Mouse (Mus musculus) lung, postnatal 0 days (tissue): ENCODE data around the gene Rxylt1. TPM values are rescaled to one million over a fixed set of nuclear protein-coding genes. Genes with fewer than 3 reads are reported as not detected.
A peak's percentile ranks its signal among the peaks of the same experiment; 100 is the strongest.

ENCODE experiments used
- ATAC-seq: fragments of 200-750 bp; cut with Nextera tagmentation; 2 replicates; pipeline ENCODE4 v1.8.0; 2017; ENCODE audit warnings: moderate library complexity
- DNase-seq: peaks from one replicate; pipeline ENCODE4 v3.0.0-alpha.2; 2016; ENCODE audit warnings: low spot score
- H3K27ac ChIP-seq: fragments of 300-500 bp; sonication (generic); 2 replicates; pipeline ENCODE4 v1.5.1; 2014; ENCODE audit warnings: antibody characterized with exemption, mild to moderate bottlenecking, low read length, mixed read lengths
- H3K27me3 ChIP-seq: fragments of 300-500 bp; sonication (generic); replicated peaks from 2 replicates; pipeline ENCODE4 v1.6.1; 2014; ENCODE audit warnings: low read length, mixed read lengths; ENCODE audit not compliant: insufficient read depth
- H3K36me3 ChIP-seq: fragments of 300-500 bp; sonication (generic); 2 replicates; pipeline ENCODE4 v1.6.1; 2014; ENCODE audit warnings: low read length, mixed read lengths; ENCODE audit not compliant: insufficient read depth
- H3K4me1 ChIP-seq: fragments of 300-500 bp; sonication (generic); 2 replicates; pipeline ENCODE4 v1.6.1; 2014; ENCODE audit warnings: antibody characterized with exemption, low read depth, low read length, mixed read lengths; ENCODE audit not compliant: insufficient read depth
- H3K4me2 ChIP-seq: fragments of 300-500 bp; sonication (generic); replicated peaks from 2 replicates; pipeline ENCODE4 v1.6.1; 2014; ENCODE audit warnings: low read depth, mild to moderate bottlenecking, low read length, moderate library complexity, mixed read lengths
- H3K4me3 ChIP-seq: fragments of 300-500 bp; sonication (generic); 2 replicates; pipeline ENCODE4 v1.5.1; 2014; ENCODE audit warnings: low read depth, low read length
- H3K9ac ChIP-seq: fragments of 300-500 bp; sonication (generic); replicated peaks from 2 replicates; pipeline ENCODE4 v1.6.1; 2014; ENCODE audit warnings: low read depth, mild to moderate bottlenecking
- H3K9me3 ChIP-seq: fragments of 300-500 bp; sonication (generic); 2 replicates; pipeline ENCODE4 v1.6.1; 2016; ENCODE audit warnings: low read length, mixed read lengths
- CTCF ChIP-seq: IDR thresholded peaks from 2 replicates; pipeline ENCODE4 v1.5.1; 2016; ENCODE audit warnings: antibody characterized with exemption, mild to moderate bottlenecking
- EP300 ChIP-seq: IDR thresholded peaks from 2 replicates; pipeline ENCODE4 v1.6.1; 2016; ENCODE audit warnings: antibody characterized with exemption, mild to moderate bottlenecking, control low read depth
- WGBS: fragments of 180-500 bp; shearing (Covaris S2); extraction: QIAGEN DNeasy Blood & Tissue Kit; methylation state at CpG from one replicate; pipeline ENCODE4 v1.1.7; 2014; 5-methylcytosine and 5-hydroxymethylcytosine counted together
- polyA plus RNA-seq: library from polyadenylated mRNA; unstranded; fragments of >200 nt; fragmentation: Nextera tagmentation; extraction: Ambion mirVana; gene quantifications from 2 replicates; pipeline ENCODE4 v1.2.1, GENCODE M21; 2015

Rxylt1 gene
- polyA plus RNA-seq, 1 experiment from 2014 or later: 56.0 TPM

DNA sequence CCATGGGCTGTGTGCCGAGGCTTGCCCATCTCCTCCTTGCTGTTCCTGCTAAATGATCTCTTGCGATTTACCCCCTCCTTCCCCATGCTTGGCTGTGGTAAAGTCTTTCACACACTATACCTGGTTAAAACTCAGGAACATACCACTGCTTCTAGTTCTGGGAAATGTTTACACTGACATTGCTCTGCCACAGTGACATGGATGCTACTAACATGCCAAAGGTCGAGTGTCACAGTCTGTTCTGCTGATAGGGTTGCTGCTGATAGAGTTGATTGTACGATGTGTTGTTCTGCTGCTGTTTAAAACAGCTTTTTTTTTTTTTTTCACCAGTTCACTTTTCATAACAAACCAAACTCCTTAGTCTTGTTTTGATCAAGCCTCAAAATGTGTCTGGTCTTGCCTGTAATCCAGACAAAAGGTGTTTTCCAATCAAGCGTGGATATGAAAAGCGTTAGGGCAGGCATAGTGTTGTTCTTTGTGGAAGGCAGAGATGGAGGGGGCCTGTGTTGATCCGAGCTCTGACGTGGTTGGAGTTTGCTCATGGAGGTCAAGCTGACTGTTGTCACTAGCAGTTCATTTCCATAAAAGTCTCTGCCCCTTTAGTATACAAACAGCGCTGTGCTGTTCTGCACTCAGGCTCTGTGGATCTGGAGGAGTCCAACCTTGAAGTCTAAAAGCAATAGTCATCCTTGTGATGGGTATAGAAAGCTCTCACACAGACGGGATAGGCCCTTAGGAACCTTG is 8.9 kb upstream of the Rxylt1 start:
- Histone ChIP-seq H3K4me3 (no peak overlapping the region), H3K9ac (no peak overlapping the region), H3K9me3 (no peaks in the 10 kb centered on the region), H3K27me3 (no peaks in the 10 kb centered on the region), H3K4me2 (no peak overlapping the region), H3K27ac (peak overlapping the region; percentile 1; the same call in 1 of the 2 replicates), H3K36me3 (no peaks in the 10 kb centered on the region), H3K4me1 (no peaks in the 10 kb centered on the region)
- peak; percentile 91 for ATAC-seq
- no peak for TF ChIP-seq CTCF
- no peak for TF ChIP-seq EP300
- WGBS: 46% methylated on average over 10 of the region's 10 CpGs
- peak; percentile 85 for DNase-seq

DNA sequence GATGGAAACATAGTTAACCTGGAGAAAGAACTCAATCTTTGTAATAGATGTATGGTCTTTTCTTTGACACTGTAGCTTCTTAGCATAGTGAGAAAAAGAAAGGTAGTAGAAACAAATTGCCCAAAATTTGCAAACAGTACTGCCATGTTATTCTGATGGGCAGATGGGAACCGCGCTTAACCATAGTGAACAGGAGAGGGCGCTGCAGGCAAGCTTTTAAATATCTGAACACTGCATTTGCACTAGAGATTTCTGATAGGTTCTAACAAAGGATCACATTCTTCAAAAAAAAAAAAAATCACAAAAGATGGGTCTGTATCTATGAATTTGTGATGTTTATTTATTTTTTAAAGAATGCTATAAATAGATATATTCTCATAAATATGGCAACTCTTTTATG is 8.2 kb upstream of the Rxylt1 start:
- Histone ChIP-seq H3K27ac (0 out of 2 replicates have a peak overlapping the region, but pooled peaks have one; percentile 1), H3K9ac (no peak overlapping the region), H3K4me2 (no peak overlapping the region), H3K27me3 (no peaks in the 10 kb centered on the region), H3K9me3 (no peaks in the 10 kb centered on the region), H3K4me1 (no peaks in the 10 kb centered on the region), H3K36me3 (no peaks in the 10 kb centered on the region), H3K4me3 (no peak overlapping the region)
- WGBS: 2% methylated on average over 3 of the region's 3 CpGs
- ATAC-seq (peak; percentile 71), DNase-seq (peak; percentile 82)
- TF ChIP-seq EP300 (no peak), CTCF (peak; percentile 85)

DNA sequence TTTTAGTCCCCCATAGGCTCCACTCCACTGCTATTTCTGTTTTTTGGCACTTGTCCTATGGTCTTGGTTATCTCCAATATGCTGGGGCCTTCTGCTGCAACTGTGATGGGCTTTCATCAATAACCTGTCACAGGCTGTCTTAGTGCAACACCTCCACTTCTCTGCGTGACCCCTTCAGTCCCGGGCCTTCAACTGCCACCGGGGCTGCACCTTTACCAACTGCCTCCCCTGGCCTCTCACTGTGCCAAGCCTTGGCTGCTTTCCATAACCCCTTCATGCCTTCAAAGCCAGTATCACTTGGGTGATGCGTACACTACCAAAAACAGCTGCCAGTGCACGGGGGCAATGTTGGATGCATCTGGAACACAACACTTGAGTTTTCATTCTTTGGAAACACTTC is 5.5 kb upstream of the Rxylt1 start:
- no peak for TF ChIP-seq CTCF
- TF ChIP-seq EP300: no peak
- Histone ChIP-seq H3K4me3 (no peak overlapping the region), H3K27ac (no peak overlapping the region), H3K27me3 (no peaks in the 10 kb centered on the region), H3K4me2 (no peak overlapping the region), H3K9me3 (no peaks in the 10 kb centered on the region), H3K9ac (no peak overlapping the region), H3K36me3 (no peaks in the 10 kb centered on the region), H3K4me1 (no peaks in the 10 kb centered on the region)
- no peak for DNase-seq
- 64% methylated on average over 5 of the region's 5 CpGs for WGBS
- no peak for ATAC-seq

GRCm38 (mm10) chr10:122096462-122096979 is 650 bp downstream of the Rxylt1 start:
- Histone ChIP-seq H3K4me2 (peak overlapping the region; percentile 94), H3K36me3 (no peaks in the 10 kb centered on the region), H3K9ac (peak overlapping the region; percentile 76), H3K27ac (peak overlapping the region; percentile 91), H3K9me3 (no peaks in the 10 kb centered on the region), H3K4me1 (0 out of 2 replicates have a peak, but pooled peaks cover 4% of the 10 kb centered on the region), H3K27me3 (no peaks in the 10 kb centered on the region), H3K4me3 (peak overlapping the region; percentile 71)
- ATAC-seq (peak; percentile 74), DNase-seq (peak; percentile 64)
- WGBS: under 1% methylated on average over 28 of the region's 48 CpGs
- TF ChIP-seq CTCF: no peak
- no peak for TF ChIP-seq EP300

DNA sequence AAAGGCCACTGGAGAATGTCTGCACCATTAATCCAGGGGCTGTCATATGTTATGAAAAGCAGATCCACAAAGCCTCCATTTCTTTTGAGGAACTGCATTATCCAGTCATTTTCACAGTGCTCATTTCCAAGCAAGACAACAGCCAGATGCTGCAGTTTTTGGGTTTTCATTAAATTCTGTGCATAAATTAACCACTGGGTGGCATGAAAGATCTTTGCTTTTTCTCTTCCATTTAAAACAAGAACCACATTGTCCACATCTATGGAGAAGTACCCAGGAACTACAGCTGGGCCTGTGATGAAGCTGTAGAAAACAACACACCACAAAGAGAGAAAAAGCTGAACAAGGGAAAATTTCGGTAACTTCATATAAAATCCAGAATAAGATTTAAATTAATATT is 6.7 kb downstream of the Rxylt1 start:
- no peak for TF ChIP-seq EP300
- TF ChIP-seq CTCF: 0 out of 2 replicates have a peak, but pooled peaks have one; percentile 8
- H3K4me1 ChIP-seq: no peaks in the 10 kb centered on the region
- no peak overlapping the region for H3K9ac ChIP-seq
- no peak overlapping the region for H3K4me2 ChIP-seq
- ATAC-seq (no peak), DNase-seq (no peak)
- no peak overlapping the region for H3K4me3 ChIP-seq
- H3K9me3 ChIP-seq: no peaks in the 10 kb centered on the region
- no peak overlapping the region for H3K27ac ChIP-seq
- WGBS: 95% methylated on average over 1 of the region's 1 CpGs
- no peaks in the 10 kb centered on the region for H3K27me3 ChIP-seq
- H3K36me3 ChIP-seq: peaks cover 12% of the 10 kb centered on the region

DNA sequence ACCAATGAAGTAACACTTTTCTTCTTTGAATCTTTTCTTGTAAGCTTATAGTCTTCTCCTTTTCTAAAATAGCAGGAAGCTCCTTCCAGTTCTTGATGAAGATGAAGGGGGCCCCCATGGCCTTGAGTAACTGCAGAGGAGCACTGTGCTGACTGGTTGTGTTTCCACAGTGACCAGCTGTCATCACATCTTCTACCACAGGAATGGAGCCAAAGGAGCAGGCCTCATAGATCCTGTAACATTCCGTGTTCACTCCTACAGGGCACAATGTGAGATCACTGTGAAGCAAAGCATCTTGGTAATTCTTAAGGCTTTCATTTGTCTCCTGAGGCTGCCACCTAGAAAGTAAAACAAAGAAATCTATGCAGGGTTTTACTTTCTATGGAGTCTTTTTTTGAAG is 15.8 kb downstream of the Rxylt1 start:
- H3K9ac ChIP-seq: no peak overlapping the region
- H3K4me2 ChIP-seq: no peak overlapping the region
- no peak overlapping the region for H3K4me3 ChIP-seq
- TF ChIP-seq EP300 (no peak), CTCF (no peak)
- no peaks in the 10 kb centered on the region for H3K36me3 ChIP-seq
- ATAC-seq (no peak), DNase-seq (no peak)
- 82% methylated on average over 1 of the region's 1 CpGs for WGBS
- no peaks in the 10 kb centered on the region for H3K27me3 ChIP-seq
- H3K27ac ChIP-seq: no peak overlapping the region
- H3K4me1 ChIP-seq: no peaks in the 10 kb centered on the region
- no peaks in the 10 kb centered on the region for H3K9me3 ChIP-seq
